Mouse (Mus musculus) splenic B cell, adult 2 months (primary cell): ENCODE measurements at regions not wholly inside any gene's neighbourhood (a gene's known extent, or its start where the extent isn't known, plus 50 kb on each side); places are given as distances from the start of the nearest gene placed in this dataset.

Source experiments
- DNase-seq: peaks from one replicate; pipeline ENCODE4 v3.0.0-alpha.2; 2011; ENCODE audit warnings: low read depth, low spot score
- H3K27me3 ChIP-seq: 2 replicates; pipeline ENCODE4 v1.6.1; 2012; ENCODE audit warnings: mild to moderate bottlenecking, low read length, moderate library complexity, mixed read lengths; ENCODE audit not compliant: control insufficient read depth, poor library complexity, insufficient read depth, severe bottlenecking
- H3K36me3 ChIP-seq: 2 replicates; pipeline ENCODE4 v1.6.1; 2012; ENCODE audit warnings: mild to moderate bottlenecking, low read length, moderate library complexity, mixed read lengths; ENCODE audit not compliant: control insufficient read depth, poor library complexity, insufficient read depth, severe bottlenecking

DNA sequence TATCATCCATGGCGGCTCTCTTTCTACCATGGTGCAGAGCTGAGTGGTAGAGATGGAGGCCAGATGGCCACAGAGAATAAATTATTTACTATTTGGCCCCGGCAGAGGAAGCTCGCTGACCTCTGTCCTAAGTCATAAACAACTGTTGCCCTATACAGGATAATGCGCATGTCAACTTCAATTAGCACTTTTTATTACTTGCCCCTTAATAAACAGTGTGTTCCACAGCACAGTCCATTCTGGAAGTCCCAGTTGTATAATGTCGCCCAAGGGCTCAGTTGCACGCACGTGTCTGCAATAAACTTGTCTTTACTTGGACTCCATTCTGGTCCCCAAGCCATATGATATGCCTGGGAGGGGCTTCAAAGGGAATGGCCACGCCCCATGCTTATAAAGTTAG is 150.1 kb upstream of the Runx1 start:
- Histone ChIP-seq H3K27me3 (no peaks in the 10 kb centered on the region), H3K36me3 (no peaks in the 10 kb centered on the region)
- DNase-seq = no peak

DNA sequence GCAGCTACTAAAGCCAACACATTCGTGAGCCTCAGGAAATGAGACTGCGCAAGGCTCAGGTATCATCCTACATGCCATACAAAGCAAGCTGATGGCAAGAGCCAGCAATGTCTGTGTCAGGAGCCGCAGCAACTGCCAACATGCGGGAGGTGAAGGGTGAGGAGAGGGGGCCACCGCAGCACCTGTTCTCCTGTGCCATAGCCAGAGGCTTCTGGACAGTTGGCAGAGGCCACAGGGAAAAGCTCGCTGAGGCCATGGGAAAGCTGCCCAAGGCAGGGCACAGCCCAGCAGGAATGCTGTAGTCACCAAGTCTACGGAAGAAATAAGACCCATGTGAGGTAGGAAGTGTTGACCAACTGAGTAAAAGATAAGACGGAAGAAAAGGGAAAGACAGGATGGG is 149.1 kb upstream of the Runx1 start:
- no peaks in the 10 kb centered on the region for H3K27me3 ChIP-seq

DNA sequence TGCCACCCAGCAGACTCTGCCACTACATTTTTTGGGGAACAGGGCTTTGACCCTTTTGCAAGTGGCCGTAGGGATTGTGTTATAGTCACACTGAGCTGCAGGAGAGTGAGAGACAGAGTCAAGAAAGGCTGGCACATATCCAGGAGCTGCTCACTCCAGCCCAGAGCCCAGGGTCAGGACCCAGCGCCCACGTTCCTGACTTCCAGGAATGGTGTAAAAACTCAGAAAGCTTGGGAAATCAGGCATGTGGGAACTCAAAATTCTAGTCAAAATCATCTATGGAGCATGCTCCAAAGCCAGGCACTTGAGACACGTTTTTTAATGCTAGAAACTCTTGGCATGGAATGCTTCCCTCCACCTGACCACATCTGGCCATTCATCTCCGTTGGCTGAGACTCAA is 146.7 kb upstream of the Runx1 start:
- DNase-seq = no peak
- H3K36me3 ChIP-seq = no peaks in the 10 kb centered on the region
- no peaks in the 10 kb centered on the region for H3K27me3 ChIP-seq

More for the DNA sequence above, 149.1 kb upstream of the Runx1 start:
- no peak for DNase-seq
- H3K36me3 ChIP-seq = no peaks in the 10 kb centered on the region

DNA sequence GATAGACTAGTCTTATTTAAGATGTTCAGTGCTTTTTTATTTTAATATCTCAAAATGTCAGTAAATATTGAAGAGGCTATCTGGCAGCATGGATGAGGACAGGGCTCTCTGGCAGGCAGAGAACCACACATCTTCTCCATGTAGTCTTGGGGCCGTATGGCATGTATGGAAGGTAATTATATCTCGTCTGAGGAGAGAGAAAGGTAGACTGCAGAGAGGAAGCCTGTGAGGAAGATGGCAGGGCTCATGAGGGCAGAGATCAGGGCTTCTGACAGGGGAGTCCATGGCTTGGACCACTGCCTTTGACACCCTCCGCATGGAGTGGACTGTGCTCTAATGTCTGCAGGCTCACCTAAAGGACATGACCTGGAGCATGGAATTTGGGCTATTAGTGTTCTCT is 146.0 kb upstream of the Runx1 start:
- no peaks in the 10 kb centered on the region for H3K36me3 ChIP-seq
- no peak for DNase-seq
- H3K27me3 ChIP-seq = no peaks in the 10 kb centered on the region

DNA sequence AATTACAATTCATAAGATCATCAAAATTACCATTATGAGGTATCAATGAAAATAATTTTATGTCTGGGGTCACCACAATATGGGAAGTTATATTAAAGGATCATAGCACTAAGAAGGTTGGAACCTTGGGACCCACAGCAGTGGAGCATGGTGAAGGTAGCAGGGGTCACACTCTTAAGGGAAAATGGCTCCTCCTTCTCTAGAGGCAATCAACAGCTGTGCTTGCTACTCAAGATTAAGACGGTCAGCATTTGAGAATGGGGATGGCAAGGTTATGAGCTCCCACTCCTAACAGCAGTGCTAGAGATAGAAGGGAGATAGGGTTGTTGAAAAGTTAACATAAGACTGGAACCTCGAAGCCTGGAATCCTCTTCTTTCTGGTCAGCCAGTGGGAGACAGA is 144.6 kb upstream of the Runx1 start:
- H3K27me3 ChIP-seq = no peaks in the 10 kb centered on the region
- DNase-seq = no peak
- H3K36me3 ChIP-seq = no peaks in the 10 kb centered on the region

DNA sequence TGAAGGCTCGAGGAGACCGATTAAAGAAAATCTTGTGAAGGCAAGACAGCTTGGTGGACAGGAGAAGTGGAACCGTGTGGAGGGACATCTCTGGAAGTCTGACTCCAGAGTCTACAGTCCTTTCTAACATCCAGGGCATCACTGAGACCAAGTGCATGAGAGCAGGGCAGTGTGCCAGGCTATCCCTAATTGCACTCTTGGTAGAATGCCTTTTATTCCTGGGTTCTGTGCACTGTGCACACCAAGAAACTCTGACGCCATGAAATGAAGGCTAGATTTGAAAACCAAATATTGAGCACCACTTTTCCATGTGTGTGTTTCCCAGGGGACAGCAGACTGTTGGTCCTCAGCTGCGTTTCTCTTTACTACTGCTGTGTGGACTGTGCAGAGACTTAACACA is 143.1 kb upstream of the Runx1 start:
- DNase-seq = no peak
- H3K36me3 ChIP-seq = no peaks in the 10 kb centered on the region
- no peaks in the 10 kb centered on the region for H3K27me3 ChIP-seq

DNA sequence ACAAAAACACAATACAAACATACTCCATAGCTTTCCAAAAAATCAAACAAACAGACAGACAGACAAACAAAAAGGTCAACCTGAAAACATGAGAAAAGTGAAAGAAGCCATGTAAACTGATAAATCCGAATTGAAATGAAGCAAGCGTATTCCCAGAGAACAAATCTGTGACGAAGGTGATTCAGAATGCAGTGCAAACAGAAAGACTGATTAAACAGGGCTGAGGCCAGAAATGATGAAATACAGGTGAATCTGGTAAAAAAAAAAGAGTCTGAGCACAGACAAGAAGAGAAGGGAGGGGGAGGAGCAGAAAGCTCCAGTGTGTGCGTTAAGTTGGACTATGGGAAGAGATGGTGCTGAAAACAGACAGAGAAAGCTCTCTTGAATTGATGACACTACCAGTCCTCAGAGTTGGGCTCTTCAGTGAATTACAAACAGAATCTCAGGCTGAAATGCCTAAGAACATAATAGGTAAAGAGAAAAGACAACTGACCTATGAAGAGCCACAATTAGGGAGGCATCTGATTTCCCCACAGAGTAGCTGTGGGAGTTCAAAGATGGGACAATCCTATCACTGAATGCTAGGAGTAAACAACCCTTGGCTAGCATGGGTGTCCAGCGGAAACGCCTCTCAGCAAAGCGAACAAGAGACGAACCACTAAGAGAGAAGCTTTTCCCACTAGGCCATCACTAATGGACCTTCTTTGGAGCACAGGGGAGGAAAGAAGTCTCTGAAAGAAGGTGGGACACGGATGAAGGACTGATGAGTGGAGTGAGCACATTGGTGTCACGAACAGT is 140.3 kb upstream of the Runx1 start:
- no peak for DNase-seq
- Histone ChIP-seq H3K27me3 (no peaks in the 10 kb centered on the region), H3K36me3 (no peaks in the 10 kb centered on the region)

DNA sequence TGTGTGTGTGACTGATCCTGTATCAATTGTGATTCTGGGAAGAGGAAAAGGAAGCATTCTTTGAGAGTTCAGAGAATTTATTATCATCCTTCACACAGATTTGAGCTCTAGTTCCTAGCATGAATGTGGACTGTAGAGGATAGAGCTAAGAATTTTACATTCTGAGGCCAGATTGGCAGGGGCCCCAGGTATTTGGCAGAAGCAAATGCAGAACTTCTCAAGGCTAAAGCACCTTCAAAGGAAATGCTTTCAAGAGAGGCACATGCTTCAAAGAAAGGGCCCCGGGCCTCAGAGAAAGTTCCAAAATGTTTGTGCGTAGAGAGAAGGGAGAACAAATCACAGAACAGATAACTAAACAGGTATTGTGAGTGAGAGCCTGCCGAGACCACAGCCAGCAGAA is 139.7 kb upstream of the Runx1 start:
- no peaks in the 10 kb centered on the region for H3K27me3 ChIP-seq
- H3K36me3 ChIP-seq = no peaks in the 10 kb centered on the region
- no peak for DNase-seq

DNA sequence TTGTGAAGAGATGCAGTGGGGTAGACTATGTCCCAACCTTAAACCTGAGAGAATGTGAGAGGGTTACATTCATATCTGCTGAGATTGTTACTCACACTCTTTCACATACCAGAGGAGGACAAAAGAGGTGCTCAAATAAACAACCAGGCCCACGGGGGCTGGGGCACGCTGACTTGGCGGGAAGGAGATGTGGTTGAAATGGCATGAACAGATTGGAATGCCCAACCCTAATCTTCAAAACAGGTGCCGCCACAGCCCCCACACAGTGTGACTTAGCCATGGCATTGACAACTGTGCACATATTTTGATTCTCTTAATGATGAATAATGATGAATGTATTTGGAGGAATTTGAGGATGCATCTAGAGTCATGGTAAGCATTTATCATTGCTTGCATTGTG is 137.6 kb upstream of the Runx1 start:
- Histone ChIP-seq H3K36me3 (no peaks in the 10 kb centered on the region), H3K27me3 (no peaks in the 10 kb centered on the region)
- DNase-seq = no peak

DNA sequence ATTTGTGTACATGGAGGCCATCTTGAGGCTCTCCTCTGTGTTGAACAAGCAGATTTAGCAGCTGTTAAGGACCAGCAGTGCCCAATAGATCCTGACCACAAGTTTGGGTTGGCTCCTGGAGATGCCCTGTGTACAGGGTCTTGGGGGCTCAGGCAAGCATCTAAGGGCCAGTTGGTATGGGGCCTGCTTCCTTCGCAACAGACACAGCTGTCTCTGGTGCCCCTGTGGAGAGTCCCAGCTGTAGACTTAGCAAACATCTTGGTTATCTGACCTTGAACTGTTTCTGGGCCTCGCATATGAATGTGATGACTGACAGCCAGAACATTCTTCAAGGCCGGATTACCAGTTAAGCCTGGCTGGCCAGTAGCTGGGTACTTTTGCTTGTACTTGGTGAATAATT is 135.4 kb upstream of the Runx1 start:
- no peak for DNase-seq
- no peaks in the 10 kb centered on the region for H3K27me3 ChIP-seq
- no peaks in the 10 kb centered on the region for H3K36me3 ChIP-seq

DNA sequence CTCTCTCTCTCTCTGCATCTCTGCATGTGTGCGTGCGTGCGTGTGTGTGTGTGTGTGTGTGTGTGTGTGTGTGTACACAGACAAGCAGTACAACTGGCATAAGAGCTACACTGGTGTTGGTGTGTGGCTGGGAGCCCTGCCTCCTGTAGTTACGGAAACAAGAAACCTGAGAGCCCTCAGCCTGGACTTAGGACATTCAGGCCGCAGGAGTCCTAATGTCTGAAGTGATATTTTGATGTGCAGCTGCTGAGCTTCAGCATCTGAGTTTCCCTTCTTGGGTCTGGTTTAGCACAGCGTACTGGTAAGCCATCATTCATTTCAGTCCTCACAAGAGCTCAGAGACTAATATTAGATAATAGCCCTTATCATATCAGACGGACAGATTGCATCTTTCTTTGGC is 134.8 kb upstream of the Runx1 start:
- Histone ChIP-seq H3K36me3 (no peaks in the 10 kb centered on the region), H3K27me3 (no peaks in the 10 kb centered on the region)
- no peak for DNase-seq

DNA sequence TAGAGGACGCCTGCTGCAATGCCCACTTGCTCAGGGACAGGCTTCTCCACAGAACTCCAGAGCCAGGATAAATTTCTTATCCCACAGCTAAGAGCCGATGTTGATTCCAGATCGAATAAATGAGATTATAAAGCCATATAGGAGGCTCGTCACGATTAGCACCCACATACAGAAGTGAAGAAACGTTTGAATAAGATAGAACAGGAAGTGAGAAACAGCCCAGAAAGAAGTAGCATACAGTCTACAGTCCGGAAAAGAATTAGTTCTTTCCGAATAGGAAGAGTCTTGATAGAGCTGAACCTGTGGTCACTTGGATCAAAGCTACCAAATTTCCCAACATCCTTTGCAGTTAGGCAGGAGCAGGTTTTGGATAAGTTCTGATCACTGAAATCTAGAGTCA is 133.0 kb upstream of the Runx1 start:
- Histone ChIP-seq H3K27me3 (no peaks in the 10 kb centered on the region), H3K36me3 (no peaks in the 10 kb centered on the region)
- DNase-seq = no peak

DNA sequence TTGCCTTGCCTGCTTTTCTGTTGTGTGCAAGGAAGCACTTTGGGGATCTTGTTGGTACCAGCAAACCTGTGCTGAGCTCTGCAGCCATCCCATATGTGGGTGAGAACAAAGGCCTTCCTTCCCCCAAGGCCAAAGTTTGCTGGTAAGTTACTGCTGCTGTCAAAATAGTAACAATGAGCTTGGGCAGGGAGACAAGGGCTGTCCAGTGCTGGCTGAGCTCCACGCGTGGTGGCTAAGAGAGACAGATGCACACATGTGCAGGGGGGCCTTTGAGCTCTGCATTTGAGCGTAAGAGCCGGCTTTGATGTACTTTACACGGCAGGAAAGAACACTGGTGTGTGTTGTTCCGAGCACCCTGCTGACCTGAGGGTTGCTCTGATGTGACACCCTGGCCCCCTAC is 132.2 kb upstream of the Runx1 start:
- DNase-seq = no peak
- Histone ChIP-seq H3K36me3 (no peaks in the 10 kb centered on the region), H3K27me3 (no peaks in the 10 kb centered on the region)

DNA sequence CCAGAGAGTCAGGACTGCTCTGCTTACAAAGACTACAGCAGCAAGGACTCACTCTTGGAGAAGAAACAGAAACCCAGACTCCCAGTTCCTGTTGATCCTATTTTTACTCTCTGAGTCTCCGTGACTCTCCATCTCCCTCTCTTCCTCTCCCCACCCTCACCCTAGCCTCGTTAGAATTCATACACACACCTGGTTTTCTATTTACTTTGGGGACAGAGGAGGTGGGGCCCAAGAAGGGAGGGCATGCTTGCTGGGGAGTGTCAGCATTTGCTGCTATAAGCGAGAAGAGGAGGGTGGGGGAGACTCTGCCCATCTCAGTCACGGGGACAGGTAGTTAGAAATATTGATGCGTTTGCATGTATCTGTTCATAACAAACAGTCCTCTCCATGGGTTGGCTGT is 129.6 kb upstream of the Runx1 start:
- Histone ChIP-seq H3K36me3 (no peaks in the 10 kb centered on the region), H3K27me3 (no peaks in the 10 kb centered on the region)
- DNase-seq = no peak

DNA sequence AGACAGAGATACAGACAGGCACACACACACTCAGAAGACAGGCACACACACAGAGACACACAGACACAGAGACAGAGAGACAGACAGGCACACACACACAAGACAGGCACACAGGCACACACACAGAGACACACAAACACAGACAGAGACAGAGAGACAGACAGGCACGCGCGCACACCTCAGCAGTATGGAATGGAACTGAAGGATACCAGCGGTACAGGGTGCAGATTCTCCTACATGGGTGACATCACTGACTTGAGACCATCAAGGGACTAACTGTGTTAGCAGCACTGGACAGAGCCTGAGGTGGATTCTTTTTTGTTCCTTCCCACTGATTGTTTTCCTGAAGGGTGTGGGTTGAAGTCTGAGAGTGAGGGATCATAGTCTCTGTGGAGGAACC is 129.1 kb upstream of the Runx1 start:
- Histone ChIP-seq H3K36me3 (no peaks in the 10 kb centered on the region), H3K27me3 (no peaks in the 10 kb centered on the region)
- no peak for DNase-seq
